Mouse (Mus musculus) hindbrain, embryonic 14.5 days (tissue): ENCODE measurements around the gene Jade1. TPM values are rescaled to one million over a fixed set of nuclear protein-coding genes. Genes with fewer than 3 reads are reported as not detected.
A peak's percentile ranks its signal among the peaks of the same experiment; 100 is the strongest.

Experiments
- ATAC-seq: fragments of 200-750 bp; cut with Nextera tagmentation; 2 replicates; pipeline ENCODE4 v1.8.0; 2017; ENCODE audit warnings: moderate number of reproducible peaks, mild to moderate bottlenecking, moderate TSS enrichment, moderate library complexity; ENCODE audit not compliant: low FRiP score
- DNase-seq: peaks from one replicate; pipeline ENCODE4 v3.0.0-alpha.2; 2015; ENCODE audit warnings: low spot score
- H3K27ac ChIP-seq: fragments of 300-500 bp; sonication (generic); 2 replicates; pipeline ENCODE4 v1.5.1; 2014; ENCODE audit warnings: mild to moderate bottlenecking, moderate library complexity
- H3K27me3 ChIP-seq: fragments of 300-500 bp; sonication (generic); 2 replicates; pipeline ENCODE4 v1.6.1; 2014; ENCODE audit warnings: mild to moderate bottlenecking, low read length, mixed read lengths; ENCODE audit not compliant: control insufficient read depth, insufficient read depth
- H3K36me3 ChIP-seq: fragments of 300-500 bp; sonication (generic); replicated peaks from 2 replicates; pipeline ENCODE4 v1.6.1; 2014; ENCODE audit not compliant: control insufficient read depth, insufficient read depth
- H3K4me1 ChIP-seq: fragments of 300-500 bp; sonication (generic); replicated peaks from 2 replicates; pipeline ENCODE4 v1.6.1; 2014; ENCODE audit warnings: antibody characterized with exemption, low read length, mixed read lengths; ENCODE audit not compliant: control insufficient read depth, insufficient read depth
- H3K4me2 ChIP-seq: fragments of 300-500 bp; sonication (generic); replicated peaks from 2 replicates; pipeline ENCODE4 v1.6.1; 2014; ENCODE audit warnings: mild to moderate bottlenecking, moderate library complexity
- H3K4me3 ChIP-seq: fragments of 300-500 bp; sonication (generic); replicated peaks from 2 replicates; pipeline ENCODE4 v1.5.1; 2014; ENCODE audit warnings: mild to moderate bottlenecking, low read length
- H3K9ac ChIP-seq: fragments of 300-500 bp; sonication (generic); 2 replicates; pipeline ENCODE4 v1.6.1; 2014
- H3K9me3 ChIP-seq: fragments of 300-500 bp; sonication (generic); 2 replicates; pipeline ENCODE4 v1.6.1; 2016; ENCODE audit warnings: low read length; ENCODE audit not compliant: control insufficient read depth
- WGBS: fragments of 180-500 bp; shearing (Covaris S2); extraction: QIAGEN DNeasy Blood & Tissue Kit; methylation state at CpG from one replicate; pipeline ENCODE4 v1.1.7; 2014; 5-methylcytosine and 5-hydroxymethylcytosine counted together
- polyA plus RNA-seq: library from polyadenylated mRNA; unstranded; fragments of >200 nt; fragmentation: Nextera tagmentation; extraction: Ambion mirVana; gene quantifications from 2 replicates; pipeline ENCODE4 v1.2.1, GENCODE M21; 2014

Gene Jade1
- polyA plus RNA-seq, 1 experiment from 2014 or later: 13.3 TPM

- H3K9ac ChIP-seq: no peak overlapping the region
- peaks cover 22% of the 10 kb centered on the region for H3K4me1 ChIP-seq
- no peak overlapping the region for H3K4me3 ChIP-seq
- peaks cover 32% of the 10 kb centered on the region for H3K36me3 ChIP-seq
- no peak for ATAC-seq
- H3K4me2 ChIP-seq: no peak overlapping the region
- no peak overlapping the region for H3K27ac ChIP-seq
- 90% methylated on average over 4 of the region's 4 CpGs for WGBS
- no peaks in the 10 kb centered on the region for H3K9me3 ChIP-seq
- H3K27me3 ChIP-seq: no peaks in the 10 kb centered on the region
- DNase-seq: no peak
Observed at GRCm38 (mm10) chr3:41606330-41606664, 50.8 kb downstream of the Jade1 start.

GRCm38 (mm10) chr3:41607050-41607449 is 51.5 kb downstream of the Jade1 start:
- WGBS: 78% methylated on average over 9 of the region's 9 CpGs
- Histone ChIP-seq H3K4me2 (no peak overlapping the region), H3K4me3 (no peak overlapping the region), H3K36me3 (peaks cover 40% of the 10 kb centered on the region), H3K27ac (no peak overlapping the region), H3K27me3 (no peaks in the 10 kb centered on the region), H3K4me1 (peaks cover 22% of the 10 kb centered on the region), H3K9ac (no peak overlapping the region), H3K9me3 (no peaks in the 10 kb centered on the region)
- ATAC-seq (no peak), DNase-seq (no peak)

DNA sequence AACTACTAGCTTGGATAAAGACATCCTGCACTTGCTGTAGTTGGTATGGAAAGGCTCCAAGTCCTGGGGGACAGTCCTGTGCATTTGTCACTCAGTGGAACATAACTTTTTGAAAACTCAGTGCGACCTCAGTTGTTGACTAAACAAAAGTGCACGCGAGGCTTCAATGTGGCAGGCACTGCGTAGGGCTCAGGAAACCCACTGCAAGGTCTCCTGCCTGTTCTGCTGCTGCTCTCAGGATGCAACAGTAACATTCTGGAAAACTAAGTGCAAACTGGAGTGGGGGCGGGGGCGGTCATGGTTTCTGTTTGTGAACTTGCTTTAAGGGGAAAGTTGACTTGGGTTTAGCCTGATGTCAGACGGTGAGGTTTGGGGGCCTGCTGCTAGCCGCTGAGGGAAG is 51.9 kb downstream of the Jade1 start:
- ATAC-seq (no peak), DNase-seq (no peak)
- H3K4me3 ChIP-seq: no peak overlapping the region
- H3K9ac ChIP-seq: no peak overlapping the region
- no peaks in the 10 kb centered on the region for H3K9me3 ChIP-seq
- peaks cover 22% of the 10 kb centered on the region for H3K4me1 ChIP-seq
- H3K4me2 ChIP-seq: no peak overlapping the region
- H3K27ac ChIP-seq: no peak overlapping the region
- peaks cover 44% of the 10 kb centered on the region for H3K36me3 ChIP-seq
- no peaks in the 10 kb centered on the region for H3K27me3 ChIP-seq
- 92% methylated on average over 8 of the region's 8 CpGs for WGBS

DNA sequence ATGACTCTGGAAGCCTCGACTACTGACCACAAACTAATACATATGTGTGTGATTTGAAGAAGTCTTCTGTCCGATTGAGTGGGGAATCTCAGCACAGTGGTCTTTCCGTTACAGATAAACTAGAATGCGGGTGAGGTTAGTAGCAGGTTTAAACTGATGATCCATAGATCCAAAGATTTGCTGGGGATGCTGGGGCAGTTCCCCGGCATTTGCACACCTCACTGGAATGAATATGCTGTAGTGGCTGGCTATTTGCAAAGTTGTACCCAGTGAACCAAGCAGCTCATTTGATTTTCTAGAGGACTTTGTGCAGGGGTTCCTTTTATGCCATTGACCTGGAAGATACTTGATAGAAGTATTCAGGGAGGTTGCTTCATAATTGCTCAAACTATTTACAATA is 53.5 kb downstream of the Jade1 start:
- 95% methylated on average over 5 of the region's 5 CpGs for WGBS
- no peak overlapping the region for H3K4me2 ChIP-seq

GRCm38 (mm10) chr3:41612211-41612610 is 56.7 kb downstream of the Jade1 start:
- DNase-seq (no peak), ATAC-seq (no peak)
- Histone ChIP-seq H3K9me3 (no peaks in the 10 kb centered on the region), H3K4me1 (no peaks in the 10 kb centered on the region), H3K36me3 (peaks cover 54% of the 10 kb centered on the region), H3K4me3 (no peak overlapping the region), H3K4me2 (no peak overlapping the region), H3K9ac (no peak overlapping the region), H3K27me3 (no peaks in the 10 kb centered on the region), H3K27ac (no peak overlapping the region)
- 98% methylated on average over 3 of the region's 3 CpGs for WGBS

More for the DNA sequence above, 53.5 kb downstream of the Jade1 start:
- Histone ChIP-seq H3K4me1 (0 out of 2 replicates have a peak, but pooled peaks cover 11% of the 10 kb centered on the region), H3K9ac (no peak overlapping the region), H3K27ac (no peak overlapping the region), H3K4me3 (no peak overlapping the region), H3K9me3 (no peaks in the 10 kb centered on the region), H3K27me3 (no peaks in the 10 kb centered on the region), H3K36me3 (peaks cover 58% of the 10 kb centered on the region)
- no peak for ATAC-seq
- no peak for DNase-seq

- no peak for ATAC-seq
- H3K4me1 ChIP-seq: no peaks in the 10 kb centered on the region
- no peak overlapping the region for H3K4me2 ChIP-seq
- no peaks in the 10 kb centered on the region for H3K27me3 ChIP-seq
- 93% methylated on average over 9 of the region's 9 CpGs for WGBS
- H3K27ac ChIP-seq: no peak overlapping the region
- peaks cover 54% of the 10 kb centered on the region for H3K36me3 ChIP-seq
- DNase-seq: no peak
- H3K4me3 ChIP-seq: no peak overlapping the region
- H3K9me3 ChIP-seq: no peaks in the 10 kb centered on the region
- no peak overlapping the region for H3K9ac ChIP-seq
Observed at GRCm38 (mm10) chr3:41613706-41614105, 58.2 kb downstream of the Jade1 start.

- Histone ChIP-seq H3K36me3 (peaks cover 49% of the 10 kb centered on the region), H3K27ac (no peak overlapping the region), H3K9ac (no peak overlapping the region), H3K4me1 (no peaks in the 10 kb centered on the region), H3K9me3 (no peaks in the 10 kb centered on the region), H3K4me3 (no peak overlapping the region), H3K4me2 (no peak overlapping the region), H3K27me3 (no peaks in the 10 kb centered on the region)
- 93% methylated on average over 5 of the region's 5 CpGs for WGBS
- ATAC-seq (no peak), DNase-seq (no peak)
Observed at GRCm38 (mm10) chr3:41614230-41614985, 58.9 kb downstream of the Jade1 start.

DNA sequence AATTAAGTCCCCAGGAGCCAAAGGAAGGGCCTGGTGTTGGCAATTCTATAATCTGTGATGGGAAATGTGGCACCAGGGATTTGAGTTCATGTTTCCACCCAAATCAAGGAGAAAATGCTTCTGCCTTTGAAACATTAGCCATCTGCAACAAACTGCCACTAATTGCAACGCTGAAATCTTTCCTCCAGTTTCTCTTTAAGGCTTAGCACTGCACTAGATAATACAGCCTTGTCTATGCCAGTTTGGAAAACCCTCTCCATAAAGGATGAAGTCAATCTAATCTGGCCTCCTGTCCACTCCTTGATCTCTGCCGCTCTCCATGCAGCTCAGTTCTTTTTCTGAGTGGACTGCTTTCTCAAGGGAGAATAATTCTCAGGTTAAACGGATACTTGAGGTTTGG is 62.5 kb downstream of the Jade1 start:
- Histone ChIP-seq H3K4me3 (no peak overlapping the region), H3K9ac (no peak overlapping the region), H3K4me2 (no peak overlapping the region), H3K27ac (no peak overlapping the region), H3K9me3 (no peaks in the 10 kb centered on the region), H3K27me3 (no peaks in the 10 kb centered on the region), H3K36me3 (peaks cover 14% of the 10 kb centered on the region), H3K4me1 (no peaks in the 10 kb centered on the region)
- ATAC-seq: 0 out of 2 replicates have a peak, but pooled peaks have one; percentile 31
- WGBS: 68% methylated on average over 3 of the region's 3 CpGs
- DNase-seq: no peak

DNA sequence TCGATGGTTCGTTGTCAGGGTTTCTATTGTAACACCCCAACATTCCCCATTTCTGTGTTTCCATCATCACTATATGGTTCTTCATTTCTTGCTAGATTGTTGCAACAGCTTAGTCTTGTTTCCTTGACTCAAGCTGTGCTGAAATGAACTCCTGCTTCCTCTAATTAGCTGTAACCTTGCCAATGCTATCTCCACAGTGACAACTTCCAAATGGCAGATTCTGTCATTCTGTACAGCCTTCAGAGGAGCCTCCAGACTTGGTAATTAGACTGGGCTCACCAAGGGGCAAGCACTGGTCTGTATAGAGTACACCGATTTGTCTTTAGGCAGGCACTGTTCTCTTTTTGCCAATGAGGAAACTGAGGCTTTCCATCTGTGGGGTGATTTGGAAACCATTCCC is 63.0 kb downstream of the Jade1 start:
- no peak overlapping the region for H3K27ac ChIP-seq

DNA sequence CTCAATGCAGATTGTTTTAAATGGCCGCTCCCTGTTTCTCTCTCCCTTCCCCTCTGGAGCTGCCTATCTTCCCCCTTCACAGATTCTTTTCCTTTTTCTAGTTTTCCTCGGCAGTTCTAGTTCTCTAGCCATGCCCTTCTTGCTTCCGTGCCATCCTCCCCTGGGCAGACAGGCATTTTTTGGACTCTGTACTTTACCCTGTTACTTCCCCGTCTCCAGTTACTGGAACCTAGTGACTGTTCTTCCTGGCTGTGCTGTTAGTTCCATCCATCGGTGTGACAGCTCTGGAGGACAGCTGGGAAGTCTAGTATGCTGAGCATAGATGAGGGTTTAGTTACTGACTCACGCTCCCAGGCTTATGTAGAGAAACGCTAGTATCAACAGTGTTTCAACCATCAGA is 65.4 kb downstream of the Jade1 start:
- DNase-seq (no peak), ATAC-seq (no peak)
- Histone ChIP-seq H3K4me1 (no peaks in the 10 kb centered on the region), H3K27ac (no peak overlapping the region), H3K9me3 (no peaks in the 10 kb centered on the region), H3K9ac (no peak overlapping the region), H3K36me3 (no peaks in the 10 kb centered on the region; the same call in 1 of the 2 replicates), H3K27me3 (no peaks in the 10 kb centered on the region), H3K4me2 (no peak overlapping the region), H3K4me3 (no peak overlapping the region)
- whole genome bisulfite sequencing: 91% methylated on average over 7 of the region's 7 CpGs

More for the DNA sequence above, 63.0 kb downstream of the Jade1 start:
- no peak overlapping the region for H3K9ac ChIP-seq
- WGBS: 74% methylated on average over 3 of the region's 3 CpGs
- H3K9me3 ChIP-seq: no peaks in the 10 kb centered on the region
- H3K4me1 ChIP-seq: no peaks in the 10 kb centered on the region
- ATAC-seq: peak; percentile 55; the same call in 1 of the 2 replicates
- H3K36me3 ChIP-seq: peaks cover 10% of the 10 kb centered on the region
- H3K4me3 ChIP-seq: no peak overlapping the region
- no peak overlapping the region for H3K4me2 ChIP-seq
- no peak for DNase-seq
- H3K27me3 ChIP-seq: no peaks in the 10 kb centered on the region
